Mouse (Mus musculus): ENCODE results near the gene Gpt2. TPM values are rescaled to one million over a fixed set of nuclear protein-coding genes. Genes with fewer than 3 reads are reported as not detected.

The Gpt2 gene
- total and polyA plus RNA-seq, 2 experiments: 135 to 351 TPM

- peaks cover 18% of the 10 kb centered on the region for H3K4me1 ChIP-seq (ENCODE audit: control insufficient read depth, insufficient read depth, low read length)
- no peaks in the 10 kb centered on the region for H3K27me3 ChIP-seq (ENCODE audit: control insufficient read depth, insufficient read depth, low read length)
- H3K27ac ChIP-seq (replicated peaks; ENCODE audit: insufficient read depth, low read depth, low read length): no peak overlapping the region; the same call in 1 of the 2 replicates
- no peaks in the 10 kb centered on the region for H3K79me2 ChIP-seq (ENCODE audit: control insufficient read depth, insufficient read depth, low read length)
- peak; percentile 84 for DNase-seq (ENCODE audit: extremely low read depth, low read depth, low spot score)
- TF ChIP-seq CTCF (IDR thresholded peaks at IDR 0.05; ENCODE audit: low read depth, low read length): no peak
- TF ChIP-seq POLR2A (IDR thresholded peaks at IDR 0.05; ENCODE audit: extremely low read depth, insufficient read depth, low read length): no peak
- WGBS: 17% methylated on average over 3 of the region's 3 CpGs
- peaks cover 29% of the 10 kb centered on the region for H3K36me3 ChIP-seq (ENCODE audit: control insufficient read depth, insufficient read depth, low read length)
- H3K4me3 ChIP-seq (ENCODE audit: insufficient read depth, low read depth, low read length): no peak overlapping the region
- H3K9ac ChIP-seq (ENCODE audit: low read depth, low read length): no peak overlapping the region
These were observed 36.6 kb downstream of the Gpt2 start for GRCm38 (mm10) chr8:85528959-85529358.

- TF ChIP-seq POLR2A (IDR thresholded peaks at IDR 0.05; ENCODE audit: extremely low read depth, insufficient read depth, low read length): no peak
- TF ChIP-seq CTCF (IDR thresholded peaks at IDR 0.05; ENCODE audit: low read depth, low read length): no peak
- Histone ChIP-seq H3K27ac (replicated peaks; ENCODE audit: insufficient read depth, low read depth, low read length) (no peak overlapping the region), H3K27me3 (ENCODE audit: control insufficient read depth, insufficient read depth, low read length) (no peaks in the 10 kb centered on the region), H3K4me3 (ENCODE audit: insufficient read depth, low read depth, low read length) (no peak overlapping the region), H3K9ac (ENCODE audit: low read depth, low read length) (no peak overlapping the region), H3K79me2 (ENCODE audit: control insufficient read depth, insufficient read depth, low read length) (no peaks in the 10 kb centered on the region), H3K36me3 (ENCODE audit: control insufficient read depth, insufficient read depth, low read length) (peaks cover 20% of the 10 kb centered on the region), H3K4me1 (ENCODE audit: control insufficient read depth, insufficient read depth, low read length) (peaks cover 14% of the 10 kb centered on the region)
- 95% methylated on average over 1 of the region's 1 CpGs for WGBS
- no peak for DNase-seq (ENCODE audit: extremely low read depth, low read depth, low spot score)
These were observed 38.3 kb downstream of the Gpt2 start for GRCm38 (mm10) chr8:85530717-85531116.

- Histone ChIP-seq H3K4me3 (ENCODE audit: insufficient read depth, low read depth, low read length) (no peak overlapping the region), H3K79me2 (ENCODE audit: control insufficient read depth, insufficient read depth, low read length) (no peaks in the 10 kb centered on the region), H3K27ac (replicated peaks; ENCODE audit: insufficient read depth, low read depth, low read length) (no peak overlapping the region), H3K9ac (ENCODE audit: low read depth, low read length) (no peak overlapping the region), H3K27me3 (ENCODE audit: control insufficient read depth, insufficient read depth, low read length) (no peaks in the 10 kb centered on the region), H3K4me1 (ENCODE audit: control insufficient read depth, insufficient read depth, low read length) (peaks cover 10% of the 10 kb centered on the region), H3K36me3 (ENCODE audit: control insufficient read depth, insufficient read depth, low read length) (peaks cover 18% of the 10 kb centered on the region)
- WGBS: 92% methylated on average over 3 of the region's 3 CpGs
- TF ChIP-seq CTCF (IDR thresholded peaks at IDR 0.05; ENCODE audit: low read depth, low read length) (no peak), POLR2A (IDR thresholded peaks at IDR 0.05; ENCODE audit: extremely low read depth, insufficient read depth, low read length) (no peak)
- DNase-seq (ENCODE audit: extremely low read depth, low read depth, low spot score): no peak
These were observed 39.1 kb downstream of the Gpt2 start for GRCm38 (mm10) chr8:85531471-85531870.

DNA sequence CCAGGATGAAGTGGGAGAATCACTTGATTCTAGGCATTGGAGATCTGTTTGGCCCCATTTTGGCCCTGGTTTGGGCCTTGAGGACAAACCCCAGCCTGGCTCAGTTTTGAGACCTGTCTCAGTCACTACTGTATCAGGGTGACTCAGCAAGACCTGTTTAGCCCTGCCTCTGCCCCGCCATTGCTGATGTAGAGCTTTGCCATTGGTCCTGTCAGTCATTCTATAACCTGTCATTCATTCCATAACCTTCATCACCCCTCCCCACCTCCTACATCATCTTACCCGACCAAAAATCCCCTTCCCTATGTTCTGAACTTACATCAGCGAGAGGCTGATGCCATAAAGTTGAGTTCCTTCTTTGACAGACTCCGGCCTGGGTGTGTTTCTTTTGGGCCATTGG, 40.5 kb downstream of the Gpt2 start:
- WGBS: 91% methylated on average over 4 of the region's 4 CpGs
- Histone ChIP-seq H3K36me3 (ENCODE audit: control insufficient read depth, insufficient read depth, low read length) (peaks cover 24% of the 10 kb centered on the region), H3K4me3 (ENCODE audit: insufficient read depth, low read depth, low read length) (no peak overlapping the region), H3K27ac (replicated peaks; ENCODE audit: insufficient read depth, low read depth, low read length) (no peak overlapping the region), H3K4me1 (ENCODE audit: control insufficient read depth, insufficient read depth, low read length) (peaks cover 6% of the 10 kb centered on the region), H3K9ac (ENCODE audit: low read depth, low read length) (no peak overlapping the region), H3K27me3 (ENCODE audit: control insufficient read depth, insufficient read depth, low read length) (no peaks in the 10 kb centered on the region), H3K79me2 (ENCODE audit: control insufficient read depth, insufficient read depth, low read length) (no peaks in the 10 kb centered on the region)
- no peak for DNase-seq (ENCODE audit: extremely low read depth, low read depth, low spot score)
- TF ChIP-seq POLR2A (IDR thresholded peaks at IDR 0.05; ENCODE audit: extremely low read depth, insufficient read depth, low read length) (no peak), CTCF (IDR thresholded peaks at IDR 0.05; ENCODE audit: low read depth, low read length) (no peak)

DNA sequence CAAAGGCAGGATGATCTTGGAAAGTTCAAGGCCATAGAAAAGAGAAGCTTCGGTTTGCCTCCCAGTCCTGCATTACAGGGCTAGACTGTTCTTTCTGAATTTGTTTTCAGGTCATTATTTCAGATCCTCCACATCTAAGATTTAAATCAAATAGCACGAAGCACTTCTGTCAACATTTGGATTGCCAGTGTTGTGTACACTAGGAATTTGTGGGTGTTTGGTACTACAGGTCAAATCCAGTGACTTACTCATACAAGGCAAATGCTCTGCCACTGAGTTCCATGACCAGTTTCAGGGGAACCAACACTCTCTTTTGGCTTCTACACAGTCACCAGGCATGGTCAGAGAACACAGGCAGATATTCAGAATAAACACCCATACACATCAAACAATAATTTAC, 41.1 kb downstream of the Gpt2 start:
- no peak for TF ChIP-seq CTCF (IDR thresholded peaks at IDR 0.05; ENCODE audit: low read depth, low read length)
- TF ChIP-seq POLR2A (IDR thresholded peaks at IDR 0.05; ENCODE audit: extremely low read depth, insufficient read depth, low read length): no peak
- peaks cover 30% of the 10 kb centered on the region for H3K36me3 ChIP-seq (ENCODE audit: control insufficient read depth, insufficient read depth, low read length)

GRCm38 (mm10) chr8:85534163-85534562, 41.8 kb downstream of the Gpt2 start:
- peaks cover 6% of the 10 kb centered on the region for H3K4me1 ChIP-seq (ENCODE audit: control insufficient read depth, insufficient read depth, low read length)
- H3K9ac ChIP-seq (ENCODE audit: low read depth, low read length): no peak overlapping the region
- WGBS: 75% methylated on average over 1 of the region's 1 CpGs
- no peak for DNase-seq (ENCODE audit: extremely low read depth, low read depth, low spot score)
- no peak overlapping the region for H3K27ac ChIP-seq (replicated peaks; ENCODE audit: insufficient read depth, low read depth, low read length)
- H3K27me3 ChIP-seq (ENCODE audit: control insufficient read depth, insufficient read depth, low read length): no peaks in the 10 kb centered on the region
- H3K79me2 ChIP-seq (ENCODE audit: control insufficient read depth, insufficient read depth, low read length): no peaks in the 10 kb centered on the region
- H3K36me3 ChIP-seq (ENCODE audit: control insufficient read depth, insufficient read depth, low read length): peaks cover 37% of the 10 kb centered on the region
- TF ChIP-seq CTCF (IDR thresholded peaks at IDR 0.05; ENCODE audit: low read depth, low read length) (no peak), POLR2A (IDR thresholded peaks at IDR 0.05; ENCODE audit: extremely low read depth, insufficient read depth, low read length) (no peak)
- H3K4me3 ChIP-seq (ENCODE audit: insufficient read depth, low read depth, low read length): no peak overlapping the region

More for the DNA sequence above, 41.1 kb downstream of the Gpt2 start:
- Histone ChIP-seq H3K4me1 (ENCODE audit: control insufficient read depth, insufficient read depth, low read length) (peaks cover 6% of the 10 kb centered on the region), H3K79me2 (ENCODE audit: control insufficient read depth, insufficient read depth, low read length) (no peaks in the 10 kb centered on the region), H3K27ac (replicated peaks; ENCODE audit: insufficient read depth, low read depth, low read length) (no peak overlapping the region), H3K27me3 (ENCODE audit: control insufficient read depth, insufficient read depth, low read length) (no peaks in the 10 kb centered on the region), H3K4me3 (ENCODE audit: insufficient read depth, low read depth, low read length) (no peak overlapping the region), H3K9ac (ENCODE audit: low read depth, low read length) (no peak overlapping the region)
- 20% methylated on average over 2 of the region's 2 CpGs for WGBS
- DNase-seq (ENCODE audit: extremely low read depth, low read depth, low spot score): peak; percentile 63

Data from liver, adult 2 months (tissue).